Mouse (Mus musculus) bone marrow macrophage, adult 2 months (primary cell): ENCODE results near the gene Cyp26b1.

Experiments used
- CTCF ChIP-seq: IDR thresholded peaks from 2 replicates; pipeline ENCODE4 v1.5.1; 2012; ENCODE audit warnings: low read depth, mild to moderate bottlenecking, low read length, moderate library complexity
- POLR2A ChIP-seq: IDR thresholded peaks from 2 replicates; pipeline ENCODE4 v1.6.1; 2012; ENCODE audit warnings: mild to moderate bottlenecking, low read depth, low read length, borderline replicate concordance

DNA sequence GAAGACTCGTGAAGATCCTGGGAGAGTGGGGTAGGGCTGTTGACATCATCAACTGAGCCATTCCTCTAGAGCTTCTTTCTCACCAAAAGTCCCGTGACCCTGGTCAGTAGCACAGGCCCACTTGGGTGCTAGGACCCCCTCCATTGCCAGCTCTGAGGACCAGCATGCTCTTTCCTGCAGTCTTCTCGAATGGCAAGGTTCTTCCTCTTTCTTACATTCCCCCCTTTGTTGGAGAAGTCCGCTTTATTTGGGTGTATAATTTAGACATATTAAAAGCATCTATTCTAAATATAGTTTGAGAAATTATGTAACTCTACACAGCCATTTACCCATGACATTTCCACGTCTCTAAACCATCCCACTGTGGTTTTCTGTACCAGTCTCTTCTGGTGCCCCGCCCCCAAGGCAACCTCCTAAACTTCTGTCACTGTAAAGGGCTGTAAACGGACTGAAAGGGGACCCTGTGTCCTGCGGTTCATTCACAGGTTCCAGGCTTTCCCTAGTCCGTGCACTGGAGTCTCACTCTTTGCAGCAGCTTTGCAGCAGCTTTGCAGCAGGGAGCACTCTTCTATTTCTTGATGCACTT is 43.8 kb downstream of the Cyp26b1 start:
- TF ChIP-seq POLR2A: no peak
- no peak for TF ChIP-seq CTCF
